Mouse (Mus musculus): Measurements from ENCODE around the gene Ddi2.

- no peak for TF ChIP-seq CTCF (IDR thresholded peaks at IDR 0.05; ENCODE audit: low read depth)
- no peak for TF ChIP-seq EP300 (IDR thresholded peaks at IDR 0.05; ENCODE audit: low read depth)
These were observed 37.7 kb upstream of the Ddi2 start for GRCm38 (mm10) chr4:141760942-141761341.
